Mouse (Mus musculus) thymus, adult 2 months (tissue): ENCODE data around the gene Zc2hc1b.

Experiments
- CTCF ChIP-seq: fragments of 200-500 bp; IDR thresholded peaks from 2 replicates; pipeline ENCODE4 v1.5.1; 2012; ENCODE audit warnings: mild to moderate bottlenecking, control low read depth, low read length, moderate library complexity, borderline replicate concordance; ENCODE audit not compliant: control insufficient read depth, poor library complexity, insufficient read depth; ENCODE audit errors: extremely low read depth
- POLR2A ChIP-seq: fragments of 200-500 bp; IDR thresholded peaks from 2 replicates; pipeline ENCODE4 v1.6.1; 2012; ENCODE audit warnings: mild to moderate bottlenecking, low read length, control low read depth, moderate library complexity; ENCODE audit not compliant: control insufficient read depth, poor library complexity, insufficient read depth; ENCODE audit errors: extremely low read depth

DNA sequence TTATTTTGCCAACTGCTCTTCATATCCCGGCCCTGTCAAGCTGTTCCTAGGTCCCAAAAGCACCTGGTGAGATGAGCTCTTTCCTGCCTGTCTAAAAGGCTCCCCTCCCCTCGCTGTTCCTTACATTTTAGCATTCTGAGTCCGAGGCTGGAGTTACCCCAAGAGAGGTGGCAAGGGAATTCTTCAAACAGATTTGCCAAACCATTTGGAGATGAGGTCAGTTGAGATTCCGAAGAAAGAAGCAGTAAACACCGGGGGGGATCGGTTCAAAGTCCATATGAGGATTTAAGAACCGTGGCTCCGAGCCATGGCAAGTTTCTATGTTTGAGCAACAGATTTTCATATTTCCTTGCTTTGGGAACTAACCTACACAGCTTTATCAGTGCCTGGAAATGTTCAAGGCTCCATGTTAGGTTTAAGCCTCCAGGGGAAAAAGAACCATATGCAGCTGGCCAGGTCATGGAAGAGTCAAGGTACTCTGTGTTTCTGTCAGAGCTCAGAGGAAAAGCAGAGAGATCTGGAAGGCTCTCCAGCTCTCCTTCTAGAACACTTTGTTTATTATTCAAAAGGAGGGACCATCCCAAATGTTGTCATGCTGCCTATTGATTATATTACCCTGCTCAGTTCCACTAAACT lies 19.2 kb upstream of the Zc2hc1b start:
- TF ChIP-seq POLR2A (no peak), CTCF (no peak)
